Comparison of ENCODE assay signal across 33 mouse cellular contexts in genomic region chr9:104039031-104039695, GRCm38 (mm10). TPM values are rescaled to one million over a fixed set of nuclear protein-coding genes. Genes with fewer than 3 reads are reported as not detected.
DNase-seq lines count a peak whose midpoint lies in the region; TF ChIP-seq lines count a peak whose summit lies in the region.
"Had no signal": no experiment of that assay in that cellular context is flagged by ENCODE, and none has a peak within 500 bp of the region (broad histone marks: within the 10 kb centered on the region; RNA-seq: fewer than 3 reads in every experiment).

No protein-coding gene starts in this region.

- no peaks in the 10 kb centered on the region for H3K27me3 ChIP-seq in liver, adult 2 months (ENCODE audit: control insufficient read depth, insufficient read depth, low read length)
- H3K27me3 ChIP-seq: embryonic facial prominence, embryonic 13.5 days; forebrain, embryonic 12.5 days; forebrain, embryonic 15.5 days; heart, embryonic 12.5 days; heart, embryonic 15.5 days; hindbrain, embryonic 12.5 days; hindbrain, embryonic 15.5 days had no signal

- no peak for TF ChIP-seq CTCF in liver, adult 2 months (IDR thresholded peaks at IDR 0.05; ENCODE audit: low read depth, low read length)

- H3K27ac ChIP-seq in liver, adult 2 months (replicated peaks; ENCODE audit: insufficient read depth, low read depth, low read length): 0 out of 2 replicates have a peak overlapping the region, but pooled peaks have one; percentile 8
- H3K27ac ChIP-seq: embryonic facial prominence, embryonic 10.5 days; embryonic facial prominence, embryonic 13.5 days; forebrain, embryonic 12.5 days; forebrain, embryonic 15.5 days; hindbrain, embryonic 12.5 days; hindbrain, embryonic 15.5 days had no signal

- WGBS in liver, adult 2 months: 91% methylated on average over 21 of the region's 21 CpGs

- peaks cover 5% of the 10 kb centered on the region; the same call in 1 of the 2 replicates for H3K4me1 ChIP-seq in liver, adult 2 months (ENCODE audit: control insufficient read depth, insufficient read depth, low read length)
- H3K4me1 ChIP-seq: forebrain, embryonic 12.5 days; forebrain, embryonic 15.5 days; hindbrain, embryonic 12.5 days; hindbrain, embryonic 15.5 days had no signal

- no peak overlapping the region for H3K9ac ChIP-seq in liver, adult 2 months (ENCODE audit: low read depth, low read length)
- H3K9ac ChIP-seq: embryonic facial prominence, embryonic 13.5 days; forebrain, embryonic 12.5 days; forebrain, embryonic 15.5 days; heart, embryonic 12.5 days; heart, embryonic 15.5 days; hindbrain, embryonic 12.5 days; hindbrain, embryonic 15.5 days had no signal

- no peaks in the 10 kb centered on the region for H3K79me2 ChIP-seq in liver, adult 2 months (ENCODE audit: control insufficient read depth, insufficient read depth, low read length)

- TF ChIP-seq POLR2A in liver, adult 2 months (IDR thresholded peaks at IDR 0.05; ENCODE audit: extremely low read depth, insufficient read depth, low read length): no peak

- no peak for DNase-seq in liver, adult 2 months (ENCODE audit: extremely low read depth, low read depth, low spot score)
- DNase-seq in liver (no peak), ES-CJ7 (ENCODE audit: low read depth, low spot score) (peak; percentile 55), ZHBTc4 (ENCODE audit: low read depth, low spot score) (peak; percentile 58)
- DNase-seq in Muller cell, postnatal 12 days (ENCODE audit: inconsistent ontology term): no peak
- no peak for DNase-seq in ovary, postnatal 14 days (ENCODE audit: low spot score)
- DNase-seq: adrenal gland, postnatal 10 days; adrenal gland, postnatal 36 days; cerebellum, adult 11 months; cerebellum, adult 2 months; cerebellum, postnatal 10 days; cerebellum, postnatal 36 days; embryo, embryonic 11 days; gastrocnemius, postnatal 25 days; heart, postnatal 14 days had no signal

- H3K4me3 ChIP-seq in liver, adult 2 months (ENCODE audit: insufficient read depth, low read depth, low read length): peak overlapping the region; percentile 37; the same call in 1 of the 2 replicates
- H3K4me3 ChIP-seq: embryonic facial prominence, embryonic 10.5 days; embryonic facial prominence, embryonic 13.5 days; erythroblast, embryonic 14.5 days; forebrain, embryonic 12.5 days; forebrain, embryonic 15.5 days; heart, embryonic 12.5 days; heart, embryonic 15.5 days; hindbrain, embryonic 12.5 days; hindbrain, embryonic 15.5 days had no signal

- H3K36me3 ChIP-seq in liver, adult 2 months (ENCODE audit: control insufficient read depth, insufficient read depth, low read length): peaks cover 25% of the 10 kb centered on the region
- H3K36me3 ChIP-seq: forebrain, embryonic 15.5 days; G1E had no signal

RNA-seq across cellular contexts. Expression of gene Gm28305, which starts 1.3 kb away (rescaled TPM):
- not detected in 2 replicates for total RNA-seq in liver, adult 2 months (2014; rRNA removed)
- polyA plus RNA-seq in liver, adult 2 months (2012; rRNA removed): not detected in 2 replicates
- total RNA-seq: adrenal gland, adult 18-20 months; adrenal gland, postnatal 10 days; adrenal gland, postnatal 36 days; G1E; gastrocnemius, adult 8-10 months; gastrocnemius, postnatal 25 days; heart, postnatal 14 days; hematopoietic stem cell, adult 5-6 weeks had no signal
- polyA plus RNA-seq: C2C12; cerebellum, adult 2 months; cortical plate, adult 2 months; embryonic facial prominence, embryonic 10.5 days; embryonic facial prominence, embryonic 13.5 days; erythroblast, embryonic 14.5 days; forebrain, embryonic 12.5 days; forebrain, embryonic 15.5 days; G1E; gonadal fat pad, adult 2 months; heart, embryonic 12.5 days; heart, embryonic 15.5 days; hindbrain, embryonic 12.5 days; hindbrain, embryonic 15.5 days; intestine, embryonic 14.5 days; intestine, postnatal 0 days had no signal

RNA-seq across cellular contexts. Expression of gene Uba5, which starts 23.8 kb away (rescaled TPM):
- 32.1 and 36.9 TPM in 2 replicates for total RNA-seq in liver, adult 2 months (2014; rRNA removed)
- 10.6 and 12.8 TPM in 2 replicates for polyA plus RNA-seq in liver, adult 2 months (2012; rRNA removed)

RNA-seq across cellular contexts. Expression of gene Acad11, which starts 24.0 kb away (rescaled TPM):
- 334 and 392 TPM in 2 replicates for total RNA-seq in liver, adult 2 months (2014; rRNA removed)
- polyA plus RNA-seq in liver, adult 2 months (2012; rRNA removed): 154 and 216 TPM in 2 replicates
- polyA plus RNA-seq: erythroblast, embryonic 14.5 days had no signal

RNA-seq across cellular contexts. Expression of gene Nphp3, which starts 36.8 kb away (rescaled TPM):
- 2.9 and 5.4 TPM in 2 replicates for total RNA-seq in liver, adult 2 months (2014; rRNA removed)
- 5.7 and 8.7 TPM in 2 replicates for polyA plus RNA-seq in liver, adult 2 months (2012; rRNA removed)
- polyA plus RNA-seq: erythroblast, embryonic 14.5 days; G1E had no signal

Comparison
In these comparisons a context has a peak if more than half of its experiments do, and no peak if none do; other contexts are left out.
1. DNase-seq: peak in ES-CJ7 (single experiment) and ZHBTc4 (single experiment); none in liver, adult 2 months (single experiment), liver (single experiment), Muller cell, postnatal 12 days (single experiment) and ovary, postnatal 14 days (single experiment).